Mouse (Mus musculus): ENCODE results near the gene Clasrp. TPM values are rescaled to one million over a fixed set of nuclear protein-coding genes. Genes with fewer than 3 reads are reported as not detected.

The Clasrp gene
- polyA plus RNA-seq (2012; rRNA removed): 142 and 146 TPM in 2 replicates

GRCm38 (mm10) chr7:19603849-19604605 is at the start of gene Clasrp:
Clasrp (minus strand) TSS chr7:19604486.

DNA sequence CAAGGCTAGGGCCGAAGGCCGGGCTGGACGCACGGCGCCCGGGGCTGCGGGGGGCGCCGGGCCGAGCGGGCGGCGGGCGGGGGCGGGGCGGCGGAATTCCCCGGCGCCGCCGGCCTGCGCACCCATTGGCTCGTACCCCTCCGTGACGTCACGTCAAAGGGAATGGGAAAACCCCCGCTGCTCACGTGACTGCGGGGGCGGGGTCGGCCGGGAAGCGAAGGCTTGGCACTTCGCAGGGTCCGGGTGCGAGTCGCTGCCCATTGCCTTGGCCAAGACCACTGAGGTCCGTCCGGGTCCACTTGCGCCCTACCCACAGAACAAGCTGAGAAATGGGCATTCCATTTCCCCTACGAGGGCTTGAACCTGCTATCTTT is 25.1 kb upstream of the Clasrp start, which contains the start of gene Relb:
TSS of gene Relb (minus strand) at position 78 of the 374 bp plus-strand sequence.

GRCm38 (mm10) chr7:19577141-19577852 is 27.0 kb downstream of the Clasrp start, which contains the start of the genes Zfp296 and Gemin7:
Zfp296 (plus strand) TSS chr7:19577287.
Gemin7 (minus strand) TSS chr7:19577595.

GRCm38 (mm10) chr7:19562643-19563410 is 41.5 kb downstream of the Clasrp start, which contains the start of gene Ppp1r37:
Ppp1r37 (minus strand) TSS chr7:19563076.

Other genes with a start within 250 kb of the Clasrp start
- 14.2 and 15.3 TPM in 2 replicates for gene Cd3eap, start 245.0 kb downstream of the Clasrp start, polyA plus RNA-seq (2012; rRNA removed)
- 4.4 and 5.1 TPM in 2 replicates for gene Ppp1r13l, start 244.7 kb downstream of the Clasrp start, polyA plus RNA-seq (2012; rRNA removed)
- 77.4 and 78.3 TPM in 2 replicates for gene Ercc2, start 222.5 kb downstream of the Clasrp start, polyA plus RNA-seq (2012; rRNA removed)
- gene Klc3, start 200.4 kb downstream of the Clasrp start, polyA plus RNA-seq (2012; rRNA removed): 1.6 and 2.1 TPM in 2 replicates
- 0.36 and 148 TPM in 2 replicates for gene Ckm, start 199.7 kb downstream of the Clasrp start, polyA plus RNA-seq (2012; rRNA removed)
- 47.3 and 55.6 TPM in 2 replicates for gene Mark4, start 145.7 kb downstream of the Clasrp start, polyA plus RNA-seq (2012; rRNA removed)
- 0.31 and 0.70 TPM in 2 replicates for gene Exoc3l2, start 141.2 kb downstream of the Clasrp start, polyA plus RNA-seq (2012; rRNA removed)
- 12.0 and 12.1 TPM in 2 replicates for gene Bloc1s3, start 96.1 kb downstream of the Clasrp start, polyA plus RNA-seq (2012; rRNA removed)
- 19.9 and 24.6 TPM in 2 replicates for gene Trappc6a, start 96.1 kb downstream of the Clasrp start, polyA plus RNA-seq (2012; rRNA removed)
- 1.3 TPM in 2 replicates for gene Nkpd1, start 86.6 kb downstream of the Clasrp start, polyA plus RNA-seq (2012; rRNA removed)
- gene Ppp1r37, start 41.4 kb downstream of the Clasrp start, polyA plus RNA-seq (2012; rRNA removed): 112 and 114 TPM in 2 replicates
- gene Zfp296, start 27.2 kb downstream of the Clasrp start, polyA plus RNA-seq (2012; rRNA removed): 1.2 and 1.5 TPM in 2 replicates
- 64.8 and 70.8 TPM in 2 replicates for gene Gemin7, start 26.9 kb downstream of the Clasrp start, polyA plus RNA-seq (2012; rRNA removed)
- gene Relb, start 25.0 kb upstream of the Clasrp start, polyA plus RNA-seq (2012; rRNA removed): 5.8 and 6.2 TPM in 2 replicates
- gene Clptm1, start 60.5 kb upstream of the Clasrp start, polyA plus RNA-seq (2012; rRNA removed): 96.6 and 100 TPM in 2 replicates
- gene Apoc2, start 73.5 kb upstream of the Clasrp start, polyA plus RNA-seq (2012; rRNA removed): 0.19 TPM in 1 of 2 replicates, not detected in the other
- gene Gm44805, start 76.9 kb upstream of the Clasrp start, polyA plus RNA-seq (2012; rRNA removed): not detected in 2 replicates
- not detected in 2 replicates for gene Apoc4, start 77.0 kb upstream of the Clasrp start, polyA plus RNA-seq (2012; rRNA removed)
- gene Apoc1, start 88.2 kb upstream of the Clasrp start, polyA plus RNA-seq (2012; rRNA removed): 1.6 and 2.7 TPM in 2 replicates
- 863 and 1,072 TPM in 2 replicates for gene Apoe, start 94.7 kb upstream of the Clasrp start, polyA plus RNA-seq (2012; rRNA removed)
- gene Tomm40, start 111.0 kb upstream of the Clasrp start, polyA plus RNA-seq (2012; rRNA removed): 103 and 109 TPM in 2 replicates
- 37.8 and 38.6 TPM in 2 replicates for gene Nectin2, start 146.0 kb upstream of the Clasrp start, polyA plus RNA-seq (2012; rRNA removed)
- gene Bcam, start 166.5 kb upstream of the Clasrp start, polyA plus RNA-seq (2012; rRNA removed): 13.3 and 17.6 TPM in 2 replicates
- gene Cblc, start 192.3 kb upstream of the Clasrp start, polyA plus RNA-seq (2012; rRNA removed): 0.20 and 0.48 TPM in 2 replicates
- gene Bcl3, start 218.3 kb upstream of the Clasrp start, polyA plus RNA-seq (2012; rRNA removed): 0.72 and 2.2 TPM in 2 replicates
- gene Gm19345, start 247.5 kb upstream of the Clasrp start, polyA plus RNA-seq (2012; rRNA removed): 27.6 and 28.4 TPM in 2 replicates

Measured in central nervous system, embryonic 18 days (tissue).